Mouse (Mus musculus) ES-E14 (cell line): Measurements from ENCODE around the gene Zfp687.
A peak's percentile ranks its signal among the peaks of the same experiment; 100 is the strongest.
"Not testable (repeated sequence)": the region's sequence is repeated elsewhere in the genome, so short reads cannot be mapped to it uniquely, and the experiment has no call there.

Experiments used
- CHD2 ChIP-seq: IDR thresholded peaks from 2 replicates; pipeline ENCODE4 v1.6.1; 2014; ENCODE audit warnings: mild to moderate bottlenecking, low read depth, low read length, inconsistent platforms
- HCFC1 ChIP-seq: IDR thresholded peaks from 2 replicates; pipeline ENCODE4 v1.6.1; 2012; ENCODE audit warnings: low read length, inconsistent platforms, borderline replicate concordance; ENCODE audit not compliant: insufficient read depth
- MAFK ChIP-seq: IDR thresholded peaks from 2 replicates; pipeline ENCODE4 v1.6.1; 2014; ENCODE audit warnings: mild to moderate bottlenecking, low read depth, low read length, inconsistent platforms; ENCODE audit not compliant: insufficient read depth
- ZNF384 ChIP-seq: IDR thresholded peaks from 2 replicates; pipeline ENCODE4 v1.6.1; 2012; ENCODE audit warnings: low read depth, low read length, inconsistent platforms

DNA sequence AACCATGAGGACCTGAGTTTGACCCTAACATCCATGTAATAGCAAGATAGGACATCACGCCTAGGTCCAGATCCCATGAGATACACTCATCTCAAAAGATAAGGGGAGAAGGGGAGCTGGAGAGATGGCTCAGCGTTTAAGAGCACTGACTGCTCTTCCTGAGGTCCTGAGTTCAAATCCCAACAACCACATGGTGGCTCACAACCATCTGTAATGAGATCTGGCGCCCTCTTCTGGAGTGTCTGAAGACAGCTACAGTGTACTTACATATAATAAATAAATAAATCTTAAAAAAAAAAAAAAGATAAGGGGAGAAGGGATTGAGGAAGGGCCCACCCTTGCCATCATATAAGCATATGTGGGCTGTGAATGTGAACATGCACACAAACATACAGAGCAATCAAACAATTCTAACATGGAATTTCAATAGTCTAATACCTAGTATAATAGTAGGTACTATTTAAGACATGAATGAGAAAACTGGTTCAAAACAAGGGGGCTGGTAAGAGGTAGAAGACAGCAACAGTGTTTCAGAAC, 14.1 kb upstream of the Zfp687 start:
- TF ChIP-seq MAFK, HCFC1, CHD2: not testable (repeated sequence)
- TF ChIP-seq ZNF384, result peak; percentile 65
